Mouse (Mus musculus): Measurements from ENCODE around the gene Mvb12b. TPM values are rescaled to one million over a fixed set of nuclear protein-coding genes. Genes with fewer than 3 reads are reported as not detected.

Gene Mvb12b
- total and polyA plus RNA-seq, 3 experiments: 22.8 to 23.3 TPM; not detected in 1

- no peak overlapping the region for H3K27ac ChIP-seq (ENCODE audit: control insufficient read depth, low read depth, low read length)
- TF ChIP-seq NRF1 (IDR thresholded peaks at IDR 0.05; ENCODE audit: insufficient read depth, low read depth, low read length, poor library complexity, severe bottlenecking): no peak
- TF ChIP-seq SIN3A (IDR thresholded peaks at IDR 0.05; ENCODE audit: low read length): no peak
- no peak for TF ChIP-seq GATA1 (IDR thresholded peaks at IDR 0.05; ENCODE audit: low read depth, low read length)
- TF ChIP-seq TCF12 (IDR thresholded peaks at IDR 0.05; ENCODE audit: low read depth, low read length): no peak
- no peak for TF ChIP-seq POLR2AphosphoS2 (IDR thresholded peaks at IDR 0.05; ENCODE audit: low read length)
- no peak for TF ChIP-seq POLR2A (IDR thresholded peaks at IDR 0.05; ENCODE audit: control insufficient read depth in 1 of 2, insufficient read depth in 1 of 2, low read depth in 1 of 2, low read length in 2 of 2, poor library complexity in 1 of 2)
- no peak for TF ChIP-seq RAD21 (IDR thresholded peaks at IDR 0.05; ENCODE audit: low read depth, low read length)
- TF ChIP-seq SMC3 (IDR thresholded peaks at IDR 0.05; ENCODE audit: low read depth, low read length): no peak
- no peak for TF ChIP-seq TBP (IDR thresholded peaks at IDR 0.05; ENCODE audit: low read depth, low read length)
- TF ChIP-seq ZNF384 (IDR thresholded peaks at IDR 0.05; ENCODE audit: low read depth, low read length): no peak
- TF ChIP-seq MYB (IDR thresholded peaks at IDR 0.05; ENCODE audit: low read depth, low read length): no peak
- TF ChIP-seq BHLHE40 (IDR thresholded peaks at IDR 0.05; ENCODE audit: borderline replicate concordance, low read depth, low read length): no peak
- no peak for TF ChIP-seq CHD1 (IDR thresholded peaks at IDR 0.05; ENCODE audit: low read depth, low read length)
- TF ChIP-seq CTCF (IDR thresholded peaks at IDR 0.05 in 2 of 3, conservative IDR thresholded peaks at IDR 0.05 in 1 of 3; ENCODE audit: control insufficient read depth in 1 of 3, insufficient read depth in 1 of 3, low read depth in 2 of 3, low read length in 3 of 3, poor library complexity in 1 of 3, severe bottlenecking in 1 of 3): no peak
- no peak for TF ChIP-seq ZMIZ1 (IDR thresholded peaks at IDR 0.05; ENCODE audit: low read depth, low read length)
- TF ChIP-seq RCOR1 (IDR thresholded peaks at IDR 0.05; ENCODE audit: low read depth, low read length): no peak
- TF ChIP-seq ETS1 (IDR thresholded peaks at IDR 0.05; ENCODE audit: low read depth, low read length): no peak
- TF ChIP-seq E2F4 (IDR thresholded peaks at IDR 0.05; ENCODE audit: borderline replicate concordance, low read depth, low read length): no peak
- no peak for TF ChIP-seq POLR2AphosphoS5 (IDR thresholded peaks at IDR 0.05; ENCODE audit: borderline replicate concordance, low read depth, low read length)
- TF ChIP-seq MEF2A (IDR thresholded peaks at IDR 0.05; ENCODE audit: extremely low read depth, insufficient replicate concordance, low read depth, low read length, poor library complexity, severe bottlenecking): no peak
- no peaks in the 10 kb centered on the region; a peak in 1 of 4 replicates for H3K27me3 ChIP-seq (ENCODE audit: control insufficient read depth in 1 of 2, insufficient read depth in 2 of 2, low read length in 2 of 2)
- H3K4me3 ChIP-seq (ENCODE audit: control insufficient read depth in 1 of 2, insufficient read depth in 1 of 2, low read depth in 2 of 2, low read length in 2 of 2): no peak overlapping the region
- H3K9me3 ChIP-seq (replicated peaks; ENCODE audit: insufficient read depth, low read length): no peaks in the 10 kb centered on the region
- no peak overlapping the region for H3K9ac ChIP-seq (ENCODE audit: control insufficient read depth, low read depth, low read length, poor library complexity, severe bottlenecking)
- no peak for DNase-seq (ENCODE audit: low read depth, low spot score)
- H3K36me3 ChIP-seq (ENCODE audit: control insufficient read depth in 1 of 2, insufficient read depth in 2 of 2, low read length in 2 of 2): no peaks in the 10 kb centered on the region
- no peaks in the 10 kb centered on the region for H3K4me1 ChIP-seq (ENCODE audit: control insufficient read depth in 1 of 2, insufficient read depth in 2 of 2, low read length in 2 of 2)
- no peaks in the 10 kb centered on the region for H3K79me2 ChIP-seq (ENCODE audit: control insufficient read depth, insufficient read depth, low read length, poor library complexity)
These were observed 25.0 kb upstream of the Mvb12b start for GRCm38 (mm10) chr2:33912741-33913140.

GRCm38 (mm10) chr2:33908374-33908773, 20.6 kb upstream of the Mvb12b start:
- no peak overlapping the region for H3K9ac ChIP-seq (ENCODE audit: control insufficient read depth, low read depth, low read length, poor library complexity, severe bottlenecking)
- DNase-seq (ENCODE audit: low read depth, low spot score): no peak
- TF ChIP-seq ETS1 (IDR thresholded peaks at IDR 0.05; ENCODE audit: low read depth, low read length) (no peak), EP300 (IDR thresholded peaks at IDR 0.05; ENCODE audit: low read depth in 1 of 2, low read length in 2 of 2) (no peak), RAD21 (IDR thresholded peaks at IDR 0.05; ENCODE audit: low read depth, low read length) (no peak), RCOR1 (IDR thresholded peaks at IDR 0.05; ENCODE audit: low read depth, low read length) (no peak), CHD2 (IDR thresholded peaks at IDR 0.05; ENCODE audit: low read length) (no peak)
- H3K27ac ChIP-seq (ENCODE audit: control insufficient read depth, low read depth, low read length): no peak overlapping the region
- no peaks in the 10 kb centered on the region for H3K4me1 ChIP-seq (ENCODE audit: control insufficient read depth in 1 of 2, insufficient read depth in 2 of 2, low read length in 2 of 2)
- H3K36me3 ChIP-seq (ENCODE audit: control insufficient read depth in 1 of 2, insufficient read depth in 2 of 2, low read length in 2 of 2): no peaks in the 10 kb centered on the region
- no peaks in the 10 kb centered on the region for H3K9me3 ChIP-seq (replicated peaks; ENCODE audit: insufficient read depth, low read length)
- no peak overlapping the region for H3K4me3 ChIP-seq (ENCODE audit: control insufficient read depth in 1 of 2, insufficient read depth in 1 of 2, low read depth in 2 of 2, low read length in 2 of 2)
- no peaks in the 10 kb centered on the region for H3K79me2 ChIP-seq (ENCODE audit: control insufficient read depth, insufficient read depth, low read length, poor library complexity)
- H3K27me3 ChIP-seq (ENCODE audit: control insufficient read depth in 1 of 2, insufficient read depth in 2 of 2, low read length in 2 of 2): peaks cover 0 to 2% of the 10 kb centered on the region in 2 experiments; a peak in 1 of 4 replicates

All from MEL (cell line).